Mouse (Mus musculus) neural tube, postnatal 0 days (tissue): Measurements from ENCODE around the gene 6030468B19Rik. TPM values are rescaled to one million over a fixed set of nuclear protein-coding genes. Genes with fewer than 3 reads are reported as not detected.

Source experiments
- polyA plus RNA-seq: library from polyadenylated mRNA; unstranded; fragments of >200 nt; fragmentation: Nextera tagmentation; extraction: Ambion mirVana; gene quantifications from 2 replicates; pipeline ENCODE4 v1.2.1, GENCODE M21; 2015

The 6030468B19Rik gene
- polyA plus RNA-seq, result not detected in 2 replicates

GRCm38 (mm10) chr11:117797511-117798159 is at the start of gene 6030468B19Rik:
6030468B19Rik (plus strand) TSS chr11:117797660.

GRCm38 (mm10) chr11:117781993-117782704 is 15.3 kb upstream of the 6030468B19Rik start, which contains the start of the genes Tmc8 and Tmc6:
Tmc8 (plus strand) TSS chr11:117782076.
Tmc6 (minus strand) TSS chr11:117782198.

GRCm38 (mm10) chr11:117809407-117810311 is 12.2 kb downstream of the 6030468B19Rik start, which contains the start of the genes Gm20708 and Syngr2:
Gm20708 (plus strand) TSS chr11:117809668.
Syngr2 (plus strand) TSS chr11:117809668.

GRCm38 (mm10) chr11:117825333-117826101 is 28.1 kb downstream of the 6030468B19Rik start, which contains the start of the genes Afmid and Tk1:
Afmid (plus strand) TSS chr11:117825924.
Tk1 (minus strand) TSS chr11:117826092.

DNA sequence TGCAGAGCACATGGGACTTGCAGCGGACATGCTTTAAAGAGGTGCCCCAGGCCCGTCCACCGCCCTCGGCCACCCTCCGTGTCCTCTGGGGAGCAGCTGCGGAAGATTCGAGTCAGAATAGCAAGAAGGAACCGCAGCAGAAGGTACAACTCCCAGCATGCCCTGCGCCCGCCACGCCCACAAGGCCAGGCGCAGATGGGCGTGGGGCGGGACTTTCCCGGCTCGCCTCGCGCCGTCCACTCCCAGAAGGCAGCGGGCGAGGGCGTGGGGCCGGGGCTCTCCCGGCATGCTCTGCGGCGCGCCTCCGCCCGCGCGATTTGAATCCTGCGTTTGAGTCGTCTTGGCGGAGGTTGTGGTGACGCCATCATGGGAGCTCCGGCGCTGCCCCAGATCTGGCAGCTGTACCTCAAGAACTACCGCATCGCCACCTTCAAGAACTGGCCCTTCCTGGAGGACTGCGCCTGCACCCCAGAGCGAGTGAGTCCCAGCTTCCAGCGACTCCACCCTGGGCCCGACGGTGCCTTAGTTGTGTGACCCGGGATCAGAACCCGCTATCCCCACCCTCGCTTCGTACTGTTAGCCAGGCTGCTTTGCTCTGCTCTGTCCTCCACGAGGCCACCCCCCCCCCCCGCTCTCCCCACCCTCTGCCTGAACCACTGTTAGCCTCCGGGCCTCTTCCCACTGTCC is 51.7 kb downstream of the 6030468B19Rik start, which contains the start of gene Birc5:
Birc5 (plus strand) TSS at position 267 of the 687 bp plus-strand sequence.

Other genes with a start within 250 kb of the 6030468B19Rik start
- gene Tnrc6c, start 143.4 kb upstream of the 6030468B19Rik start, polyA plus RNA-seq, result 21.2 and 21.9 TPM in 2 replicates
- gene Tmc8, start 15.6 kb upstream of the 6030468B19Rik start, polyA plus RNA-seq, result 0.50 and 0.93 TPM in 2 replicates
- gene Tmc6, start 15.5 kb upstream of the 6030468B19Rik start, polyA plus RNA-seq, result 4.0 and 5.3 TPM in 2 replicates
- gene Gm20708, start 12.0 kb downstream of the 6030468B19Rik start, polyA plus RNA-seq, result 1.5 and 2.5 TPM in 2 replicates
- gene Syngr2, start 12.0 kb downstream of the 6030468B19Rik start, polyA plus RNA-seq, result 21.2 and 22.2 TPM in 2 replicates
- 7.0 and 8.4 TPM in 2 replicates for gene Afmid, start 28.3 kb downstream of the 6030468B19Rik start, polyA plus RNA-seq
- 6.9 and 12.0 TPM in 2 replicates for gene Tk1, start 28.4 kb downstream of the 6030468B19Rik start, polyA plus RNA-seq
- gene Birc5, start 51.6 kb downstream of the 6030468B19Rik start, polyA plus RNA-seq, result 18.7 and 20.4 TPM in 2 replicates
- 0.15 and 0.20 TPM in 2 replicates for gene Tmem235, start 63.1 kb downstream of the 6030468B19Rik start, polyA plus RNA-seq
- gene Tha1, start 75.8 kb downstream of the 6030468B19Rik start, polyA plus RNA-seq, result 4.4 and 5.4 TPM in 2 replicates
- 4.5 TPM in 2 replicates for gene Socs3, start 172.4 kb downstream of the 6030468B19Rik start, polyA plus RNA-seq
- gene Pgs1, start 188.6 kb downstream of the 6030468B19Rik start, polyA plus RNA-seq, result 57.9 and 67.0 TPM in 2 replicates